Mouse (Mus musculus) G1E (cell line): ENCODE measurements at regions not wholly inside any gene's neighbourhood (a gene's known extent, or its start where the extent isn't known, plus 50 kb on each side); places are given as distances from the start of the nearest gene placed in this dataset.

Experiments
- CTCF ChIP-seq: IDR thresholded peaks from 2 replicates; pipeline ENCODE4 v1.5.1; 2012; ENCODE audit warnings: low read depth, low read length, inconsistent platforms, mixed read lengths
- GATA1 ChIP-seq: IDR thresholded peaks from 2 replicates; pipeline ENCODE4 v1.6.1; 2012; ENCODE audit warnings: borderline replicate concordance, low read length, inconsistent platforms, mixed read lengths
- GATA2 ChIP-seq: IDR thresholded peaks from 2 replicates; pipeline ENCODE4 v1.6.1; 2012; ENCODE audit warnings: low read depth, low read length, inconsistent platforms, borderline replicate concordance
- POLR2AphosphoS5 ChIP-seq: IDR thresholded peaks from 2 replicates; pipeline ENCODE4 v1.6.1; 2012; ENCODE audit warnings: low read depth, low read length, inconsistent platforms; ENCODE audit not compliant: insufficient replicate concordance
- TAL1 ChIP-seq: conservative IDR thresholded peaks from 2 replicates; pipeline ENCODE4 v1.6.1; 2012; ENCODE audit warnings: low read depth, low read length, inconsistent platforms, mixed read lengths

- TF ChIP-seq CTCF (no peak), GATA1 (no peak), POLR2AphosphoS5 (no peak), TAL1 (no peak), GATA2 (no peak)
Observed at GRCm38 (mm10) chr1:69349826-69350225, 242.0 kb upstream of the Erbb4 start.
